Mouse (Mus musculus) stomach, postnatal 0 days (tissue): ENCODE measurements around the gene Dock8.

Source experiments
- CTCF ChIP-seq: IDR thresholded peaks from 2 replicates; pipeline ENCODE4 v1.5.1; 2016; ENCODE audit warnings: antibody characterized with exemption, low read depth, mild to moderate bottlenecking, moderate library complexity
- EP300 ChIP-seq: optimal IDR thresholded peaks from 2 replicates; pipeline ENCODE3; 2016; ENCODE audit warnings: antibody characterized with exemption

DNA sequence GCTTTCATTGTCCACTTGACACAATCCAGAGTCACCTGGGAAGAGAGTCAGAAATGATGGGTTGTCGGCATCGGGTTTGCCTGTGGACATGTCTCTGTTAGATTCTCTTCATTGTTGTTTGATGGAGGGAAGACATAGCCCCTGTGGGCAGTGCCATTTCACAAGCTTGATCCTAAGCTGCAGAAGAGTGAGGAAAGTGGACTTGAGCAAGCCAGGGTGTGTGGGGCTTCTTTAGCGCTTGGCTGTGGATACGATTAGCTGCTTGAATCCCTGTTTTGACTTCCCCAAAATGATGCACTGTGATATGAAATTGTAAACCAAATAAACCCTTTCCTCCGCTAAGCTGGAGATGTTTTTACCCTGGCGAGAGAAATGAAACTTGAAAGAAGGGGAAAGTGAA, 2.7 kb downstream of the Dock8 start:
- TF ChIP-seq CTCF (no peak), EP300 (no peak)
